Mouse (Mus musculus) mouse embryonic stem cell (cell line): Measurements from ENCODE around the gene Knstrn.

Experiments
- in situ Hi-C, 2 experiments: fragments of 300-500 bp; cut with MboI; formaldehyde crosslinking; loops; 1 replicate in 1 of 2; 3 replicates in 1 of 2; pipeline ENCODE4 v1.14.3; 2019 to 2020; ENCODE audit warnings: low sequenced_read_pairs in 2 of 2, low pct_unique_long_range_greater_than_20kb in 1 of 2, mixed read lengths in 1 of 2; ENCODE audit not compliant: unreplicated experiment in 1 of 2

Gene Knstrn

DNA sequence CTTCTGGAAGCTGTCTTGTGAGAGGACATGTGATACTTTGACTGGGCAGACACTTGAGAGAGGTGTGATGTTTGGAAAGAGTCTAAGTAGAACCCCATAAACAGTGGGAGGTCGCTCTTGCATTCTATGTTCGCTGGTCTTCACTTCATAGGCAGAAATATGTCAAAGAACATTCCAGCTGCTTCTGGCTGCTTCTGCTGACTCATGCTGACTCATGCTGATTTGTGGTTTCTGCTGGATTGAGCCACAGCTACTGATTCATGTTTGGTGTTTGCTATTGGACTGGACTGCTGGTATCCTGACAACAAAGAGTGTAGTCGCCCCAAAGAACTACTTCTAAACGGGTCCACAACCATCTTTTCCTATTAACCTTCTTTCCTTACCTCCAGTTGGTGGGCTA is 28.0 kb downstream of the Knstrn start:
- in situ Hi-C loops = no loop called here

DNA sequence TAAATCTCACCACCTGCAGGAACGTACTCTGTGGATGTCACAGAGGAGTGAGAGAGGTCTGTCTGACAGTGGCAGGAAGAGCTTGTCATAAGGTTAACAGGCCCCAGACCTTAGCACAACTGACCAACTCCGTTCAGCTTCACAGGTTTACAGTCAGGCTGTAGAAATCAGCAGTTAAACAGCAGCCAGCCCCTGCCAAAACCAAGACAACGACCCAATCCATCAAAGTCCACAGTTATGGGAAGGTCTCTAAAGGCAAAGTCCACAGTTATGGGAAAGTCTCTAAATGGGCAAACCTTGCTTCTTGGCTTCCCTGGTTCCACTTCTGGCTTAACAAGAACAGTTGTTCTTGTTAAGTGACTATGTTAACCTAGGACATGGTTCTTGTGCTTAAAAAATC is 30.6 kb downstream of the Knstrn start:
- in situ Hi-C loops = no loop called here

DNA sequence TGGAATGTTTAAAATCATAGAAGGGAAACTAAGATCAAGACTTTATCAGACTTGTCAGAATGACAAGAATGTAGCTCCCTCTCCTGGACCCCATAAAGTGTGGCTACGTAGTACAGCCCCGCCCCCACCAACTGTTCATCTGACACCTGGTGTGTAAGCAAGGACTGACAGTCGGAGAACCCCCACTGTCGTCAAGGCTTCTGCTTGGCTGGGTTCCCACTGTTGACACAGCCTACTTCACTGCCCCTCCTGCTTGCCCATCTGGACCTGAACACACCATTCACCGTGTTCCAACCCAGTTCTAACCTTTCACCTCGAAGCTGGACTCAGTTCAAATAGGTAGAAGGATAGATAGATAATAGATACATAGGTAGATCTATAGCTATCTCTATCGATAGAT is 32.4 kb downstream of the Knstrn start:
- in situ Hi-C loops = no loop called here

DNA sequence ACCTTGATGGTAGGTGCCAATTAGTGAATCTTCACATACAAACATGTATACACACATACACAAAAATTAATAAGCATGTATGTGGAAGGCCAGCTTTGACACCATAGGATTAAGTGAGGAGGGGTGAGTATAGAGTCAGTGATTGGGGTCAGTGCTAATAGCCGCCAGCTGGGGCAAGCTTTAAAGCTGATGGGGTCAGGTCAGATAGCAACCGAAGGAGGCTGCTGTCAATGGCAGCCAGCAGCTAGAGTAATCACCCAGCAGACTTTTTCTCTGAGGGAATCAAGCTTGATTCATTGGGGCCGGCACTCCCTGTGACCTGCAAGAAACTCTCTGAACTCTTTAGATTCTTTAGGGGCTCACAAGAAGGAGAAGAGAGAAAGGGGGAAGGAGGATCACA is 38.0 kb downstream of the Knstrn start:
- in situ Hi-C loops = no loop called here

DNA sequence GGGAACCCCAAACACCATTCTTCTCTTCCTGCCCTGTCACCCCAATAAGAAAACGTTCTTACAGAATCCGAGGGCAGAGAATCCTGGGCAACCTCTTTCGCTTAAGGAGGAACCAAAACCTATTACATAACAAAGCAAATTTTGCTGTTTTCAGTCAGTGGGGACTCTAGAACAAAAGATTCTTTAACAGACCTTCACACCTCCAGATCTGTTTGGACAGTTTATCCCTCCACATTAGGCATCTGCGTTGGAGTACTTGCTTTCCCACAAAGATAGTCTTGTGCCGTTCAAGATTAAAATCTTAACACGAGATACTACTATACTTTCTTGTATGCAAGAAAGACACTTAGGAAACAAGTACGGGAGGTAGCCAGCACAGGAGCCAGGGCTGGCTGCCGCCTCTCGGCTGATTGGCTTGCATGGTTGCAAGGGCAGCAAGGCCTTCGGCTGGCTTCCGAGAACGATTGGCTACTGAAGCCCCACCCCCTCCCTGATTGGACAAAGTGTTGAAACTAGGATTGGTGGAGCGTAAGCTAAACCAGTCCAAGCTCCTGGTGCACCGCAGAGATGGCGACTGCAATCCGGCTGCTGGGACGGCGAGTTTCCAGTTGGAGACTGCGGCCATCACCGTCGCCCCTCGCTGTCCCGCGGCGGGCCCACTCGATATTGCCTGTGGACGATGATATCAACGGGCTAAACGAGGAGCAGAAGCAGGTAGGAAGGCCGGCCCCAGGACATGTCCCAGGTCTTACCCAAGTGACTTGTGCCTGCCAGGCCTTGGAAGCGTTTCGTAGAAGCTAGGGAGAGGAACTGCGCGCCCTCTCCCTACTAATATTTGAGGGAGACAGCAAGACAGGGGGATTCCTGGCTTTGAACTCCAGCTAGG is 47.9 kb downstream of the Knstrn start, which contains the start of gene Ivd:
Gene Ivd, plus strand, starts transcription at position 501 of the 886 bp plus-strand sequence.
- in situ Hi-C loops = no loop called here

DNA sequence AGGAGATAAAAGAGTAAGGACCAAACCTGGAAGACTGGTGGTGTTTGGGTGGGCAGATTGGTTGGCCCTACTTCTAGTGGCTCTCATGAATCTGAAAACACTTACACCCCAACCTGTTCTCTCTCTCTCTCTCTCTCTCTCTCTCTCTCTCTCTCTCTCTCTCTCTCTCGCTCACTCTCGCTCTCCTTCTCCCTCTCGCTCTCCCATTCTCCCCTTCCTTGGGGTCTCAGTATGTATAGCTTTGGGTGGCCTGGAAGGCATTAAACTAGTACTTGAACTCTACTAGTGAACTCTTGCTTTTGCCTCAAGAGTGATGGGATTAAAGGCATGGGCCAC is 48.5 kb downstream of the Knstrn start:
- in situ Hi-C loops = no loop called here

DNA sequence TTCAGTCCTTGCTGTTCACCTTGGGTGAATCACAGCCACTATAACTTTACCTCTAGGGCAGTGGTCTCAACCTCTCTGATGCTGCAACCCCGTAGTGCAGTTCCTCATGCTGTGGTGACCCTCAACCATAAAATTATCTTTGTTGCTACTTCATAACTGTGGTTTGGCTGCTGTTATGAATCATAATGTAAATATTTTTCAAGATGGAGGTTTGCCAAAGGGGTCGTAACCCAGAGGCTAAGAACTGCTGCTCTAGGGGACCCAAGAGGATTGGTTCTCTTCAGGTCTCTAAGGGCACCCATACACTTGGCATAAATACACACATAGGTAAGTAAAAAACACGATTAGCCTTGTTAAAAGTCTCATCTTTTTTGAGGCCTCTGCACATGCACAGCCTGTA is 56.8 kb downstream of the Knstrn start:
- in situ Hi-C loops = no loop called here

DNA sequence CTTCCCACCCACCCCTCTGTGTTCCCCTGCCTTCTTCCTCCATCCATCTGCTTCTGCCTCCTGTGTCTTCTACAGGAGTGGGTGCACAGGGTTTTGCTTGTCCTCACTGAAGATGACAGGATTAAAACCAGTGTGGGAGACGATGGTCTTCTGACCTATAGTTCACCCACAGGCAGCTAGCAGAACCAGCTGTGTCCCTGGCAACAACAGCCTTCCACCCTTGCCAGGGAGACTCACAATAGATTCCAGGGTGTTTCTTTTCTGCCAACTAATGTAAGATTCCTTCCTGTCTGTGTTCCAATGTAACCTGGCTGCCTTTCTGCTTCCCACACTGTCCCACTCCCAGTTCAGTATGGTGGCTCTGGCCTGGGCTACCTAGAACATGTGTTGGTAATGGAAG is 57.2 kb downstream of the Knstrn start:
- in situ Hi-C loops = no loop called here

DNA sequence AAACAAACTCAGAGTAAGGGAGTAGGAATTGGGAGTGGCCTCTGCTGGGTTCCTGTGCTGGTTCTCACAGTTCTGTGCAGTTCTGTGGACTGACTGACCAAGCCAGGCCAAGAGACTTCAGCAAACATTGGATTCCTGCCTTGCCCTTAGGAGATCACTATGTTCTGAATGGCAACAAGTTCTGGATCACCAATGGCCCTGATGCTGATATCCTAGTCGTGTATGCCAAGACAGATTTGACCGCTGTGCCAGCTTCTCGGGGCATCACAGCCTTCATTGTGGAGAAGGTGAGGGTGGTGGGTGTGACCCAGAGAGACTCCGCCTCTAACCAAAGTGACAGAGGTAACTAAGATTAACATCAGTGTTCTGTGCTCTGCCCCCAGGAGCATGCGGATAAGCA is 59.2 kb downstream of the Knstrn start:
- in situ Hi-C loops = no loop called here

DNA sequence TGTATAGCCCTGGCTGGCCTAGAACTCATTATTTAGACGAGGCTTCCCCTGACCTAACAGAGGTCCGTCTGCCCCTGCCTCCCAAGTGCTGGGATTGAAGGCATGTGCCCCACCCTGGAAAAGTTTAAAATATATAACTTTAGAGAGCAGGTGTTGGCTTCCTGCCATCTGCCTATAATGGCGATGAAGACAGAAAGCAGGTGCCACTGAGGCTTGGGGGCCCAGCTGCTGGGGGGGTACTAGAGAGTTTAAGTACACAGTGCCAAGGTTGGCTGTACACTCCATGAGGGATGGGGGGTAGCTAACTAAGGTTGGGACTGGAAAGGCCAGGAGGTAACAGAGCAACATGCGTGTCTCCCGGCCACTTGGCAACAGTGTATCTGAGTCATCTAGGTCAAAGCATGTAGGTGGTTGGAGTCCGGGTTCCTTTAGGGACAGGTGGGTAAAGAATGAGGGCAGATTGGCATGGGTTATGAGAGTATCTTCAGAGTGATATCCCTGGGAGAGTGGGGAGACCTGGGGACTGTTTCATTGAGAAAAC is 60.2 kb downstream of the Knstrn start:
- in situ Hi-C loops = no loop called here

DNA sequence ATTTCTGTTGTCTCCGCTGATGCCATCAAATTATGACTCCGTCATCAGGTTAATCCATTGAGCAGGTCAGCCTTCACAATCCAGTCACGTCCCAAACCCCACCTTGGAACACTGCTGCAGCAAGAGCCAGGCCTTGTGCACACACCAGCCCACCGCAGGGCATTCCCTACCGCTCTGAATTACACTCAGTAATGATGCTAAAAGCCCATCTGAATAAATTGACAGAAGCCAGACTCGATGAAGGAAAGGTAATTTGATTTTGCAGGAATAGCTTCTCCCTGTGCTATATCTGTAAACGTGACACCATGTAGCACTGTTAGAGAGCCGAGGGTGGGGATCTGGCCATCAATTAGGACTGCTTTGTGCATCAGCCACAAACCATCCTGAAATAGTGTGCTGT is 61.5 kb downstream of the Knstrn start:
- in situ Hi-C loops = loop anchor here in 1 of 2 experiments (25.0 kb wide), 2 partner anchors 238 to 388 kb away; partner anchors contain the start of gene Srp14

DNA sequence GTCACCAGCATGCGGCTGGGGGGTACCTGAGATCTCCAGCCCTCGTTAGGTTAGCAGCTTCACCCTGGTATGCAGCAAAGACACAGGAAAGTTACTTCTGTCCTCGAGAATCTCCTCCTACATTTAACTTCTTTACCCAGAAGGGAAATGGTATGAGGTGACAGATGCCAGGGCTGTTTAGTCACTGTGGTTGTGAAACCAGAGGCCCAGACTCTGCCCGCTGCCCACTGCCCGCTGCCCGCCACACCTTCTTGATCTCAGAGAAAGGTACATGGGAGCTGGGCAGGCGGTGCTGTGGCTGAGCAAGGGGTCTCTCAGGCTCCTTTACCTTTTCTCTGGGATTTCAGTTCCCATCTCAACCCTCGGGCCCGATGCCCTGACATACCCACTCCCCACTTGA is 62.6 kb downstream of the Knstrn start:
- in situ Hi-C loops = loop anchor here in 1 of 2 experiments (25.0 kb wide), 2 partner anchors 239 to 389 kb away; partner anchors contain the start of gene Srp14

DNA sequence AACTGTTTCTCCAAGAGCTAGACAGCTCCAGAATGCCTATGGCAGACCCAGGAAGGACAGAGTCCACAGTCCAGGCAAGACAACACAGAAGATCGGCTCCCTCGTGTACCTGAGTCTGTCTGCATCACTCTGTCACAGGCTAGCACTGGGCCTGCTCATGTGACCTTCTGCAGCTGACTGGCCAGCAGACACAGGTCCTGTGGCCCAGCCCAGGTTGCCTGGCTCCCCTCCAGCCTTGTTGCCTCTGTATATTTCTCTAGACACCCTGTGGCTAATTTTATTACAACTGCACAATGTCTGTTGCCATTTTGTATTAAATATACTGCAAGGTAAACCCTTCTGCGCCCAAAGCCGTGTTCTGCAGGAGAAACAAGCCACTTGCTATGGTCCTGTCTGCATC is 67.2 kb downstream of the Knstrn start:
- in situ Hi-C loops = loop anchor here (5.0 to 25.0 kb wide), 3 partner anchors 119 to 394 kb away; partner anchors contain the start of genes Ccdc9b (in 1 of the 2) and Srp14 (in 1 of the 2)

DNA sequence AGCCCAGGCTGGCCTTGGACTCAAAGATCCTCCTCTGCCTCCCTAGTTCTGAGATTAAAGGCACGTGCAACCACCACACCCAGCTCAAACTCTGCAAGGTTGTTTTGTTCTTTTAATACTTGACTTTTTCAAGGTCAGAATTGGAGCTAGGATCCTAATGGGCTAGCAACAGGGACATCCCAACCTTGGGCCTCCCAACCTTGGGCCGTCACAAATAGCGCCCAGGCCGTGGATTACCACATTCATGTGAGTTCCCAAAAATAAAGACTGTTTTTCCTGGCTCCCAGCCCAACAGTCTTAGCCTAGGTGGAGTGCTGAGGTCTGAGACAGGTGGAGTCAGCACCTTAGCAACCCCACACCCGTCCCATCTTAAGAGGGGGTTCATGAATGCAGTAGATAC is 68.2 kb downstream of the Knstrn start:
- in situ Hi-C loops = loop anchor here (5.0 to 25.0 kb wide), 3 partner anchors 120 to 395 kb away; partner anchors contain the start of genes Ccdc9b (in 1 of the 2) and Srp14 (in 1 of the 2)

DNA sequence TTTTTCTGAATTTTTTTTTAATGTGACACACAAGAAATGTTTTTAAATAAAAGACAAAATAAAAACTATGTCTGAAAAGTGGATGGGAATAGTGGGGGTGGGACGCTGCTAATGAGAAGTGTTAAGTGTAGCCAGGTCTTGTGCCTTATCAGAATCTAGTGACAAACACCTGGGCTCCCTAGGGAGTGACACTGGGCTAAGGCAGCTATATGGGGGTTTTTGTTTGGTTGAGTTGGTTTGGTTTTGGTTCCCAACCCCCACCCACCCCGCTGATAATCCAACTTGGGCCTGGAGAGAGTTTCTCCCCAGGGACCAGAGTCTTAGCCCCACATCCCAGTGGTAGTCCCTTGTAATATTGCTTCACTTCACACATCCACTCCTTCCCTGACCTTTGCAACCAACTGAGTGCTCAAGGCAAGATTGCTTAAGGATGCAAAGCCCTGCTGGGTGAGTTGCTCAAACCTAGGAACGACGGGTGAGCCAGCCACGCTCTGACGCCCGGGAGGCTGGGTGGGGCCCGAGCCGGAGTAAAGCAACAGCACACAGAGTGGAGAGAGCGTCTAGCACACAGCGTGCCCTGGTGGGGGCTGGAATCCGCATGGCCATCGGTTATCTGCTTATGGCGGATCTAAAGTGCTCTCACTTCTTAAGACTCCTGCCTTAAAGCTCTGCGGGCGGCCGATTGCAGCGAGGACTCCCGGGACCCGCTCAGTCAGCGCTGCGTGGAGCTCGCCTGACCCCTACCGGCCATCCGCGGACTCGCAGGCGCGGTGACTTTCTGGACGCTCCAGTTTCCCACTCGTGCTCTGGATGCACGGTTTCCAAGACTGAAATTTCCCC is 69.3 kb downstream of the Knstrn start:
- in situ Hi-C loops = loop anchor here (5.0 to 25.0 kb wide), 3 partner anchors 121 to 396 kb away; partner anchors contain the start of genes Ccdc9b (in 1 of the 2) and Srp14 (in 1 of the 2)

DNA sequence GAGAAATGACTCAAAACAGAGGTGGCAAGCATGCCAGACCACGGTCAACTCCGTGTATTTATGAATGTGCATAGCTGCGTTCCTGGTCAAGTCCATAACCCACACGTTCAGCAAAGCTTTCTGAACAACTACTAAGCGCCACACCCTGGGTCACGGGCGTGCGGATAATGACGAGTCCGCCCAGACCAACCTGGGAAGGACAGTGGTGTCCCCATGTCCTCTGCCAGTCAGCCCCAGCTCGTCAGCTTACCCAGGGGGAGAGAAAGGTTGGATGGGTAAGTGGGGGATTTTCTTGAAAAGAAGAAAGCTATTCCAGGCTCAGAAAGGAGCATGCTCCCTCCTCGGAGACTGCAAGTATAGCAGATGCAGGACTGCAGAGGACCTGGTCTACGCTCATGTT is 73.6 kb downstream of the Knstrn start:
- in situ Hi-C loops = loop anchor here in 1 of 2 experiments (25.0 kb wide), 2 partner anchors 250 to 400 kb away; partner anchors contain the start of gene Srp14

DNA sequence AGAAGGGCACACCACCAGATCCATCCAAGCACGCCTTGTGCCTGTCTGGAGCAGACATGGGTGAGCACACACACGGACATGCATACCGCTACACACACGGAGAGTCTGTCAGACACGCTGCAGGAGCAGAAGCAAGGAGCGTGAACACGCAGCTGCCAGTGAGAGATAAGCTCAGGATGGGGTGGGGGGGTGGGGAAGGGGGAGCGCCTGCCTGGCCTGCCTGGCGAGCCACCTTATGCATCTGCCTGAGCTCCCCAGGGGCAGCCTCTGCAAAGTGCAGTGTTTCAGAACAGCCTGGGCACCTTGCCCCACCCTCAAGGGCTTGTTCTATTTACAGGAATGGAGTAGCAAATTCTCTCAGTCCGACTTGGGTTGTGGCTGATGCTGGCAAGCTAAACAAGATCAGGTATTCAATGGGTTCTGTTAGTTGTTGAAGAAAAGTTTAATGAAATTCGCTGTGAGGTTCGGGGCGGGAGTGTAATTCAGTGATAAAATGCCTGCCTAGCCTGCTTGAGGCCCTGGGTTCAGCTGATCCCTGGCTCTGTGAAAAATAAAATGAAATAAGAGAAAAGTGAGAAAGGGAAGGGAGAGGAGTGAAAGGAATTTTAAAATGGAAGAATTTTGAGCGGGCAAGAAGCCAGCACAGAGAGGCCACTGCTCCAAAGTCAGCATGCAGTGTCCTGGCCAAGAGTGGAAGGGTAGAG is 74.2 kb downstream of the Knstrn start:
- in situ Hi-C loops = loop anchor here in 1 of 2 experiments (25.0 kb wide), 2 partner anchors 251 to 401 kb away; partner anchors contain the start of gene Srp14

DNA sequence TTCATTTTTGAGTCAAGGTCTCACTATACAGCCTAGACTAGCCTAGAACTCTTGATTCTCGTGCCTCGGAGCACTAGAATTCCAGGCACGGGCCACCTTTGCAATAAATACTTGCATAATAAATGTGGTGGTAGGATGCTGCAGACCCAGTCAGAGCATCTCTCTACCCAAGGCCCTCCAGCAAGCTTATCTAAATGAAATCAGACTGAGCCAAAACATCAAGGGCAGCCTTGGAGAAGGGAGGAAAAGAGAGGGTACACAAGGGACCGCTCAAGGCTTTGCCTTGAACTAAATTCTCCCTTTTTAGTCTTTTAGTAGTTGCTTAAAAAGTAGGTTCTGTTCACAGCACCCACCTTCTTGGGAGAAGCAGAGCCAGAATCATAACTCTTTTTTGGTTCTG is 77.4 kb downstream of the Knstrn start:
- in situ Hi-C loops = loop anchor here in 1 of 2 experiments (5.0 to 25.0 kb wide), 3 partner anchors 129 to 404 kb away; partner anchors contain the start of genes Ccdc9b and Srp14
